8 mouse cellular contexts compared by ENCODE assay signal in genomic region chr15:89475611-89476474, GRCm38 (mm10). TPM values are rescaled to one million over a fixed set of nuclear protein-coding genes. Genes with fewer than 3 reads are reported as not detected.
DNase-seq lines count a peak whose midpoint lies in the region; ATAC-seq and TF ChIP-seq lines count a peak whose summit lies in the region.

No protein-coding gene starts in this region.

- TF ChIP-seq CTCF in gastrocnemius, adult 2 months (IDR thresholded peaks at IDR 0.05): no peak
- TF ChIP-seq CTCF in hindbrain, postnatal 0 days (IDR thresholded peaks at IDR 0.05; ENCODE audit: low read depth): peak; percentile 3; the same call in 1 of the 2 replicates

- peak overlapping the region; percentile 73 for H3K4me3 ChIP-seq in gastrocnemius, adult 2 months
- peak overlapping the region; percentile 44 for H3K4me3 ChIP-seq in hindbrain, postnatal 0 days (ENCODE audit: low read length)
- H3K4me3 ChIP-seq in megakaryocyte, embryonic 14.5 days (replicated peaks): peak overlapping the region; percentile 99

- H3K9ac ChIP-seq in hindbrain, postnatal 0 days (replicated peaks; ENCODE audit: low read length): peak overlapping the region; percentile 61

- peak overlapping the region; percentile 90 for H3K4me2 ChIP-seq in hindbrain, postnatal 0 days (ENCODE audit: low read depth, low read length)

- intact Hi-C loops in gastrocnemius, adult 2 months (cut with DNase I): no loop called here

- no peaks in the 10 kb centered on the region for H3K36me3 ChIP-seq in hindbrain, postnatal 0 days (ENCODE audit: insufficient read depth, low read length)
- H3K36me3 ChIP-seq in megakaryocyte, embryonic 14.5 days (replicated peaks; ENCODE audit: low read length): peaks cover 52% of the 10 kb centered on the region

- peak overlapping the region; percentile 90 for H3K27ac ChIP-seq in gastrocnemius, adult 2 months
- peak overlapping the region; percentile 80 for H3K27ac ChIP-seq in hindbrain, postnatal 0 days

- no peaks in the 10 kb centered on the region for H3K27me3 ChIP-seq in hindbrain, postnatal 0 days (ENCODE audit: insufficient read depth, low read length)
- no peaks in the 10 kb centered on the region for H3K27me3 ChIP-seq in megakaryocyte, embryonic 14.5 days (replicated peaks)

- ATAC-seq in common myeloid progenitor, adult 5-6 weeks (replicated peaks; ENCODE audit: low read depth, poor library complexity, severe bottlenecking): peak; percentile 93
- peak; percentile 96 for ATAC-seq in hindbrain, postnatal 0 days

- no peaks in the 10 kb centered on the region for H3K9me3 ChIP-seq in hindbrain, postnatal 0 days (ENCODE audit: low read length)
- H3K9me3 ChIP-seq in megakaryocyte, embryonic 14.5 days: no peaks in the 10 kb centered on the region

- WGBS in hindbrain, postnatal 0 days: 10% methylated on average over 43 of the region's 44 CpGs

- peak; percentile 97 for DNase-seq in ZHBTc4 (ENCODE audit: low read depth, low spot score)
- DNase-seq in gastrocnemius, adult 2 months: peak; percentile 97
- peak; percentile 92 for DNase-seq in hindbrain, postnatal 0 days (ENCODE audit: low spot score)
- peak; percentile 81 to 93 for DNase-seq in left cerebral cortex, adult 8-10 months (ENCODE audit: low spot score in 2 of 2)
- peak; percentile 96 to 97 for DNase-seq in right cerebral cortex, postnatal 10 days (ENCODE audit: low spot score in 2 of 2)
- peak; percentile 90 for DNase-seq in urinary bladder, postnatal 25 days (ENCODE audit: low spot score)

- peaks cover 7% of the 10 kb centered on the region for H3K4me1 ChIP-seq in hindbrain, postnatal 0 days (ENCODE audit: insufficient read depth, low read length)
- peaks cover 54% of the 10 kb centered on the region for H3K4me1 ChIP-seq in megakaryocyte, embryonic 14.5 days

RNA-seq across cellular contexts. Expression of gene Arsa, which starts 1.4 kb away (rescaled TPM):
- 9.4 and 12.9 TPM in 2 replicates for total RNA-seq in common myeloid progenitor, adult 5-6 weeks (2017)
- total RNA-seq in gastrocnemius, adult 2 months (2021): 1 to 10 TPM; 3.0 to 4.6 TPM
- 34.6 and 35.8 TPM in 2 replicates for total RNA-seq in hindbrain, postnatal 0 days (2014; rRNA removed)
- 28.5 and 28.9 TPM in 2 replicates for polyA plus RNA-seq in hindbrain, postnatal 0 days (2015; fragmentation: Nextera tagmentation; extraction: Ambion mirVana)
- total RNA-seq in left cerebral cortex, adult 8-10 months (2022): 10 to 100 TPM; 31.8 to 37.3 (median 35.9) TPM
- polyA plus RNA-seq in megakaryocyte, embryonic 14.5 days (2012; ENCODE audit: insufficient read depth, low replicate concordance): 82.1 and 91.3 TPM in 2 replicates

RNA-seq across cellular contexts. Expression of gene Mapk8ip2, which starts 22.1 kb away (rescaled TPM):
- not detected in 2 replicates for total RNA-seq in common myeloid progenitor, adult 5-6 weeks (2017)
- under 1 TPM; 0.08 to 0.25 TPM for total RNA-seq in gastrocnemius, adult 2 months (2021)
- 101 and 108 TPM in 2 replicates for total RNA-seq in hindbrain, postnatal 0 days (2014; rRNA removed)
- 64.7 and 67.8 TPM in 2 replicates for polyA plus RNA-seq in hindbrain, postnatal 0 days (2015; fragmentation: Nextera tagmentation; extraction: Ambion mirVana)
- total RNA-seq in left cerebral cortex, adult 8-10 months (2022): 100 to 1,000 TPM; 240 to 262 (median 246) TPM
- polyA plus RNA-seq in megakaryocyte, embryonic 14.5 days (2012; ENCODE audit: insufficient read depth, low replicate concordance): not detected in 2 replicates

RNA-seq across cellular contexts. Expression of gene Shank3, which starts 23.6 kb away (rescaled TPM):
- 10.2 and 14.9 TPM in 2 replicates for total RNA-seq in common myeloid progenitor, adult 5-6 weeks (2017)
- 10 to 100 TPM; 12.2 to 20.4 TPM for total RNA-seq in gastrocnemius, adult 2 months (2021)
- 43.6 and 61.8 TPM in 2 replicates for total RNA-seq in hindbrain, postnatal 0 days (2014; rRNA removed)
- 7.1 and 8.7 TPM in 2 replicates for polyA plus RNA-seq in hindbrain, postnatal 0 days (2015; fragmentation: Nextera tagmentation; extraction: Ambion mirVana)
- total RNA-seq in left cerebral cortex, adult 8-10 months (2022): 100 to 1,000 TPM; 192 to 223 (median 197) TPM
- polyA plus RNA-seq in megakaryocyte, embryonic 14.5 days (2012; ENCODE audit: insufficient read depth, low replicate concordance): 37.4 and 85.0 TPM in 2 replicates

RNA-seq across cellular contexts. Expression of gene Chkb, which starts 46.1 kb away (rescaled TPM):
- total RNA-seq in common myeloid progenitor, adult 5-6 weeks (2017): 11.7 and 15.9 TPM in 2 replicates
- 10 to 100 TPM; 21.4 to 23.3 TPM for total RNA-seq in gastrocnemius, adult 2 months (2021)
- 57.6 and 65.4 TPM in 2 replicates for total RNA-seq in hindbrain, postnatal 0 days (2014; rRNA removed)
- 105 and 109 TPM in 2 replicates for polyA plus RNA-seq in hindbrain, postnatal 0 days (2015; fragmentation: Nextera tagmentation; extraction: Ambion mirVana)
- 10 to 100 TPM; 37.4 to 49.3 (median 42.9) TPM for total RNA-seq in left cerebral cortex, adult 8-10 months (2022)
- polyA plus RNA-seq in megakaryocyte, embryonic 14.5 days (2012; ENCODE audit: insufficient read depth, low replicate concordance): 27.6 and 63.0 TPM in 2 replicates

RNA-seq across cellular contexts. Expression of gene Gm44502, which starts 46.3 kb away (rescaled TPM):
- total RNA-seq in common myeloid progenitor, adult 5-6 weeks (2017): 0.29 and 0.46 TPM in 2 replicates
- total RNA-seq in gastrocnemius, adult 2 months (2021): 1 to 10 TPM in 1 of 2 experiments, under 1 TPM in 1; 0.87 to 2.0 TPM
- 1.6 and 1.8 TPM in 2 replicates for total RNA-seq in hindbrain, postnatal 0 days (2014; rRNA removed)
- polyA plus RNA-seq in hindbrain, postnatal 0 days (2015; fragmentation: Nextera tagmentation; extraction: Ambion mirVana): not detected in 2 replicates
- under 1 TPM in 1 of 4 experiments, not detected in 3; 0.37 TPM for total RNA-seq in left cerebral cortex, adult 8-10 months (2022)
- 0.13 and 0.50 TPM in 2 replicates for polyA plus RNA-seq in megakaryocyte, embryonic 14.5 days (2012; ENCODE audit: insufficient read depth, low replicate concordance)

Comparison
In these comparisons a context has a peak if more than half of its experiments do, and no peak if none do; other contexts are left out.
1. Peak in every context shown above with its lines: DNase-seq, ATAC-seq, H3K4me3 ChIP-seq and H3K27ac ChIP-seq.
2. H3K4me3 ChIP-seq: peak in every context shown above with its lines; median percentile 99 in megakaryocyte, embryonic 14.5 days; 73 in gastrocnemius, adult 2 months; 44 in hindbrain, postnatal 0 days.
3. RNA of gene Mapk8ip2, which starts 22.1 kb away (total RNA-seq): 240 to 262 TPM in left cerebral cortex, adult 8-10 months and 101 to 108 TPM in hindbrain, postnatal 0 days; 0.08 to 0.25 TPM in gastrocnemius, adult 2 months and not detected in common myeloid progenitor, adult 5-6 weeks; every median in the first group is over 10 times any median in the second.